Mouse (Mus musculus): ENCODE measurements around the gene Ciz1. TPM values are rescaled to one million over a fixed set of nuclear protein-coding genes. Genes with fewer than 3 reads are reported as not detected.
A peak's percentile ranks its signal among the peaks of the same experiment; 100 is the strongest.

The Ciz1 gene
- total RNA-seq, 2 experiments from 2014 or later: 87.7 to 101 TPM

Small RNA genes within 50 kb of the gene (microRNA-seq; reads per million reads assigned to microRNA genes)
- gene Gm23363 (not detected), gene Mir199b (6.9 reads per million, percentile 17 among the genes with 10 or more reads in this experiment)

Other genes with a start within 250 kb of the Ciz1 start
- 100 to 1,000 TPM; 327 to 335 TPM for gene Prrc2b, start 201.2 kb upstream of the Ciz1 start, total RNA-seq (2021)
- 10 to 100 TPM; 36.5 to 37.1 TPM for gene Pomt1, start 115.7 kb upstream of the Ciz1 start, total RNA-seq (2021)
- 10 to 100 TPM; 61.8 to 62.5 TPM for gene Uck1, start 92.2 kb upstream of the Ciz1 start, total RNA-seq (2021)
- 10 to 100 TPM; 75.6 to 81.7 TPM for gene Golga2, start 64.9 kb upstream of the Ciz1 start, total RNA-seq (2021)
- 100 to 1,000 TPM; 228 to 230 TPM for gene Swi5, start 64.3 kb upstream of the Ciz1 start, total RNA-seq (2021)
- 100 to 1,000 TPM; 241 to 308 TPM for gene Dnm1, start 1.0 kb downstream of the Ciz1 start, total RNA-seq (2021)
- 100 to 1,000 TPM; 101 to 110 TPM for gene 1110008P14Rik, start 29.6 kb downstream of the Ciz1 start, total RNA-seq (2021)
- 1 to 10 TPM; 1.9 TPM for gene Lcn2, start 35.9 kb downstream of the Ciz1 start, total RNA-seq (2021)
- 10 to 100 TPM; 44.9 to 48.1 TPM for gene Ptges2, start 43.6 kb downstream of the Ciz1 start, total RNA-seq (2021)
- gene Naif1, start 98.1 kb downstream of the Ciz1 start, total RNA-seq (2021): 1 to 10 TPM; 3.1 to 4.0 TPM
- 10 to 100 TPM; 47.9 to 50.8 TPM for gene Slc25a25, start 99.1 kb downstream of the Ciz1 start, total RNA-seq (2021)
- 10 to 100 TPM; 18.8 to 20.1 TPM for gene Fam102a, start 183.0 kb downstream of the Ciz1 start, total RNA-seq (2021)
- 10 to 100 TPM; 74.3 to 76.8 TPM for gene Dpm2, start 218.5 kb downstream of the Ciz1 start, total RNA-seq (2021)
- gene Pip5kl1, start 222.5 kb downstream of the Ciz1 start, total RNA-seq (2021): 10 to 100 TPM in 1 of 2 experiments, 1 to 10 TPM in 1; 9.4 to 11.5 TPM
- gene 9430097D07Rik, start 223.4 kb downstream of the Ciz1 start, total RNA-seq (2021): under 1 TPM; 0.62 to 0.84 TPM
- 10 to 100 TPM; 35.7 to 38.4 TPM for gene St6galnac4, start 234.8 kb downstream of the Ciz1 start, total RNA-seq (2021)
- gene St6galnac6, start 247.4 kb downstream of the Ciz1 start, total RNA-seq (2021): 10 to 100 TPM; 78.8 to 91.8 TPM